Mouse (Mus musculus) heart, embryonic 12.5 days (tissue): ENCODE measurements around the gene Syf2. TPM values are rescaled to one million over a fixed set of nuclear protein-coding genes. Genes with fewer than 3 reads are reported as not detected.

Experiments used
- ATAC-seq: fragments of 200-750 bp; cut with Nextera tagmentation; 2 replicates; pipeline ENCODE4 v1.8.0; 2017; ENCODE audit warnings: moderate TSS enrichment, moderate library complexity; ENCODE audit not compliant: insufficient number of reproducible peaks, low FRiP score
- H3K27ac ChIP-seq: fragments of 300-500 bp; sonication (generic); 2 replicates; pipeline ENCODE4 v1.5.1; 2016; ENCODE audit warnings: mild to moderate bottlenecking, moderate library complexity; ENCODE audit not compliant: poor library complexity, severe bottlenecking
- H3K27me3 ChIP-seq: fragments of 300-500 bp; sonication (generic); replicated peaks from 2 replicates; pipeline ENCODE4 v1.6.1; 2016; ENCODE audit warnings: mild to moderate bottlenecking, moderate library complexity
- H3K36me3 ChIP-seq: fragments of 300-500 bp; sonication (generic); 2 replicates; pipeline ENCODE4 v1.6.1; 2016; ENCODE audit warnings: mild to moderate bottlenecking, moderate library complexity
- H3K4me1 ChIP-seq: fragments of 300-500 bp; sonication (generic); replicated peaks from 2 replicates; pipeline ENCODE4 v1.6.1; 2016; ENCODE audit warnings: mild to moderate bottlenecking
- H3K4me2 ChIP-seq: fragments of 300-500 bp; sonication (generic); 2 replicates; pipeline ENCODE4 v1.6.1; 2016; ENCODE audit warnings: mild to moderate bottlenecking, moderate library complexity
- H3K4me3 ChIP-seq: fragments of 300-500 bp; sonication (generic); 2 replicates; pipeline ENCODE4 v1.5.1; 2016; ENCODE audit warnings: mild to moderate bottlenecking
- H3K9ac ChIP-seq: fragments of 300-500 bp; sonication (generic); 2 replicates; pipeline ENCODE4 v1.6.1; 2016; ENCODE audit warnings: mild to moderate bottlenecking, moderate library complexity
- H3K9me3 ChIP-seq: fragments of 300-500 bp; sonication (generic); replicated peaks from 2 replicates; pipeline ENCODE4 v1.6.1; 2016; ENCODE audit warnings: mild to moderate bottlenecking, moderate library complexity
- WGBS: fragments of 180-500 bp; shearing (Covaris S2); methylation state at CpG from one replicate; pipeline ENCODE4 v1.1.7; 2016; 5-methylcytosine and 5-hydroxymethylcytosine counted together
- polyA plus RNA-seq: library from polyadenylated mRNA; unstranded; fragments of >200 nt; fragmentation: Nextera tagmentation; extraction: Ambion mirVana; gene quantifications from 2 replicates; pipeline ENCODE4 v1.2.1, GENCODE M21; 2016

The Syf2 gene
- polyA plus RNA-seq, 1 experiment from 2014 or later: 55.7 TPM

- whole genome bisulfite sequencing: under 1% methylated on average over 75 of the region's 75 CpGs
- Histone ChIP-seq H3K4me2 (peak overlapping the region; percentile 88), H3K4me1 (peaks cover 18% of the 10 kb centered on the region), H3K9me3 (no peaks in the 10 kb centered on the region), H3K4me3 (peak overlapping the region; percentile 81), H3K9ac (peak overlapping the region; percentile 97), H3K27me3 (no peaks in the 10 kb centered on the region), H3K36me3 (peaks cover 34% of the 10 kb centered on the region), H3K27ac (peak overlapping the region; percentile 96)
- ATAC-seq: peak; percentile 70
Observed at GRCm38 (mm10) chr4:134924019-134924741, 6.5 kb upstream of the Syf2 start.

GRCm38 (mm10) chr4:134925206-134925605 lies 5.5 kb upstream of the Syf2 start:
- Histone ChIP-seq H3K4me2 (peak overlapping the region; percentile 88), H3K36me3 (peaks cover 34% of the 10 kb centered on the region), H3K9me3 (no peaks in the 10 kb centered on the region), H3K4me3 (peak overlapping the region; percentile 47), H3K9ac (peak overlapping the region; percentile 77), H3K27ac (no peak overlapping the region), H3K4me1 (peaks cover 22% of the 10 kb centered on the region), H3K27me3 (no peaks in the 10 kb centered on the region)
- ATAC-seq: no peak
- 74% methylated on average over 8 of the region's 8 CpGs for WGBS

GRCm38 (mm10) chr4:134927815-134928463 lies 2.8 kb upstream of the Syf2 start:
- Histone ChIP-seq H3K4me2 (no peak overlapping the region), H3K27me3 (no peaks in the 10 kb centered on the region), H3K4me3 (no peak overlapping the region), H3K36me3 (peaks cover 41% of the 10 kb centered on the region), H3K27ac (no peak overlapping the region), H3K4me1 (peaks cover 24% of the 10 kb centered on the region), H3K9me3 (no peaks in the 10 kb centered on the region), H3K9ac (no peak overlapping the region)
- ATAC-seq: no peak
- WGBS: 73% methylated on average over 5 of the region's 5 CpGs

DNA sequence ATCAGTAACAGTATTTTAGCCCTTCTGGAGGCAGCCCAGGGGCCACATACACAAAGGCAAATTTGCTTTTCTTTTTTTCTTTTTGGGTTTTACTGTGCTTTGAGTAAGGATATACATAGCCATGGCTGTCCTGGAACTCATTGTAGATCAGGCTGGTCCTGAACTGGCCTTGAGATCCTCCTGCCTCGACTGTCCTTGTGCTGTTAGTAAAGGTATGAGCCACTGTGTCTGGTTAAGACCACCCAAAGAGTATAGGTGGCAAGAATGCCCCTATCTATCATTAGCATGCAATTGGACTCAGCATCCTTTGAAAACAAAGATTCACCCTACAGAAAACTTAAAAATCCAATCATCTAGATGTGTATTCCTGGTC lies 2.2 kb upstream of the Syf2 start:
- H3K9me3 ChIP-seq: no peaks in the 10 kb centered on the region
- no peak overlapping the region for H3K27ac ChIP-seq
- H3K4me3 ChIP-seq: no peak overlapping the region
- H3K4me1 ChIP-seq: peaks cover 24% of the 10 kb centered on the region
- no peak overlapping the region for H3K4me2 ChIP-seq
- WGBS: 83% methylated on average over 1 of the region's 1 CpGs
- H3K27me3 ChIP-seq: no peaks in the 10 kb centered on the region
- no peak overlapping the region for H3K9ac ChIP-seq
- no peak for ATAC-seq
- H3K36me3 ChIP-seq: peaks cover 45% of the 10 kb centered on the region

DNA sequence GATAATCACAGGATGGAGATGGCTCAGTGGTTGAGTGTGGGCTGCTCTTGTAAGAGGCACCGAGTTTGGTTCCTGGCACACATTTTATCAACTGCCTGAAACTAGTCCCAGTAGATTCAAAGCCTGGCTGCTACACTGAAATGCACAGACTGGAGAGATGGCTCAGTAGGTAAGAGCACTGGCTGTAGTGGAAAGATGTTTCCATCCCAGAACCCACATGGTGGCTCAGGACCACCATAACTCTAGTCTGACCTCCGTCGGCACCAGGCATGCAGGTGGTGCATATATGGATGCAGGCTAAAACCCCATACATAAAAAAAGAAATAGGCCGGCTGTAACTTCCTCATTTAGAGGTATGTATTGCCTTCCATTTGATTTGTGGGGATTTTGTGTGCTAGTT lies 1.2 kb upstream of the Syf2 start:
- Histone ChIP-seq H3K36me3 (peaks cover 56% of the 10 kb centered on the region), H3K27me3 (no peaks in the 10 kb centered on the region), H3K27ac (no peak overlapping the region; the same call in 1 of the 2 replicates), H3K4me3 (no peak overlapping the region), H3K4me1 (peaks cover 24% of the 10 kb centered on the region), H3K4me2 (no peak overlapping the region), H3K9ac (no peak overlapping the region), H3K9me3 (no peaks in the 10 kb centered on the region)
- ATAC-seq: no peak
- WGBS: 75% methylated on average over 4 of the region's 4 CpGs

DNA sequence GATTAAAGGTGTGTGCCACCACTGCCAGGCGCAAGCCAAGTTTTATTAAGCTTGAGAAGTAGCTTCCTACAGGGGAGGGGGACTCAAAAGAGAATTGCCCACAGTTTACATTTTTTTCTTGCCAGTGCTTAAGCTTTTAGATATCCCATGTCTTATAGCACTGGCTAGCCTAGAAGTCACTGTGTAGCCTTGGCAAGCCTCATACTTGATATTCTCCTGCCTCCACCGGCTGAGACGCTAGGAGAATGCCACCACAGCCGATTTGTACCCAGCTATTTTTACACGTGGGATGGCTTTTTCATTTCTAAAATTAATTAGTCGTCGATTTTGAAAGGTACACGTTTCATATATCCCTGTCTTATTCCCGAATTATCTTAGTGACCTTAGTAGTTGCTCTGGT lies 508 bp upstream of the Syf2 start:
- WGBS: 23% methylated on average over 9 of the region's 9 CpGs
- ATAC-seq: no peak
- Histone ChIP-seq H3K4me2 (peak overlapping the region; percentile 95), H3K27ac (0 out of 2 replicates have a peak overlapping the region, but pooled peaks have one; percentile 28), H3K4me1 (peaks cover 23% of the 10 kb centered on the region), H3K27me3 (no peaks in the 10 kb centered on the region), H3K9ac (peak overlapping the region; percentile 45; the same call in 1 of the 2 replicates), H3K4me3 (peak overlapping the region; percentile 96), H3K36me3 (peaks cover 61% of the 10 kb centered on the region), H3K9me3 (no peaks in the 10 kb centered on the region)

GRCm38 (mm10) chr4:134937240-134938176 lies 6.8 kb downstream of the Syf2 start:
- ATAC-seq: peak; percentile 52; the same call in 1 of the 2 replicates
- Histone ChIP-seq H3K9me3 (peaks cover 2% of the 10 kb centered on the region; the same call in 1 of the 2 replicates), H3K36me3 (peaks cover 48% of the 10 kb centered on the region), H3K27me3 (peaks cover 16% of the 10 kb centered on the region), H3K4me2 (peak overlapping the region; percentile 51), H3K4me1 (peaks cover 25% of the 10 kb centered on the region), H3K4me3 (no peak overlapping the region), H3K27ac (peak overlapping the region; percentile 88), H3K9ac (peak overlapping the region; percentile 43)
- WGBS: 38% methylated on average over 17 of the region's 17 CpGs

DNA sequence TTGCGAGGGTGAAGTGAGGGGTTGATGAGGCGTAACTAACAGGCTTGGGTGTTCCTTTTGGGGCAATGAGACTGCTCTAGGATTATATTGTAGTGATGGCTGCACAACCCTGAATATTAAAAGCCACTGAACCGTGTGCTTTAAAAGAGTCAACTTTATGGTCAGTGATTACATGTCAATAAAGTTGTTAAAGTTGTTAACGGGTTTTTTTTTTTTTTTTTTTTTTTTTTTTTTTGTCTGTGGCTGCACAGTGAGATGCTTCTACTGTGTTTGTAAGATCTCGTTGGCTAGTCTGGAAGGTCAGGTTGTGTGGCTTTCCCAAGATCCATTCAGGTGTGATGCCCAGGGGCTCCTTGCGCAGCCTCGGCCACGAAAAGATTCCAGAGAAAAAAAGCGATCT lies 9.2 kb downstream of the Syf2 start:
- 61% methylated on average over 9 of the region's 9 CpGs for WGBS
- Histone ChIP-seq H3K4me2 (peak overlapping the region; percentile 21; the same call in 1 of the 2 replicates), H3K9me3 (peaks cover 2% of the 10 kb centered on the region; the same call in 1 of the 2 replicates), H3K9ac (no peak overlapping the region), H3K27ac (no peak overlapping the region), H3K27me3 (peaks cover 40% of the 10 kb centered on the region), H3K36me3 (peaks cover 26% of the 10 kb centered on the region), H3K4me3 (no peak overlapping the region), H3K4me1 (peaks cover 25% of the 10 kb centered on the region)
- ATAC-seq: no peak

GRCm38 (mm10) chr4:134943758-134944538 lies 13.2 kb downstream of the Syf2 start:
- Histone ChIP-seq H3K4me2 (no peak overlapping the region), H3K27me3 (peaks cover 48% of the 10 kb centered on the region), H3K27ac (no peak overlapping the region), H3K9ac (no peak overlapping the region), H3K9me3 (no peaks in the 10 kb centered on the region), H3K4me3 (no peak overlapping the region), H3K36me3 (no peaks in the 10 kb centered on the region), H3K4me1 (peaks cover 11% of the 10 kb centered on the region; the same call in 1 of the 2 replicates)
- no peak for ATAC-seq
- WGBS: 39% methylated on average over 27 of the region's 27 CpGs

GRCm38 (mm10) chr4:134946024-134946744 lies 15.5 kb downstream of the Syf2 start:
- Histone ChIP-seq H3K4me2 (peak overlapping the region; percentile 63), H3K27ac (no peak overlapping the region), H3K4me3 (peak overlapping the region; percentile 24), H3K36me3 (no peaks in the 10 kb centered on the region), H3K27me3 (peaks cover 42% of the 10 kb centered on the region), H3K4me1 (peaks cover 13% of the 10 kb centered on the region), H3K9me3 (no peaks in the 10 kb centered on the region), H3K9ac (peak overlapping the region; percentile 38; the same call in 1 of the 2 replicates)
- WGBS: 8% methylated on average over 17 of the region's 17 CpGs
- no peak for ATAC-seq
